ENCODE assay signal across 8 mouse cellular contexts in genomic region chr8:105152623-105153398, GRCm38 (mm10). TPM values are rescaled to one million over a fixed set of nuclear protein-coding genes. Genes with fewer than 3 reads are reported as not detected.
DNase-seq lines count a peak whose midpoint lies in the region; ATAC-seq and TF ChIP-seq lines count a peak whose summit lies in the region.

No protein-coding gene starts in this region.

- WGBS in forebrain, embryonic 14.5 days, result 1% methylated on average over 27 of the region's 27 CpGs
- WGBS in heart, embryonic 15.5 days, result 6% methylated on average over 27 of the region's 27 CpGs
- WGBS in liver, adult 2 months, result 5% methylated on average over 27 of the region's 27 CpGs

- H3K9me3 ChIP-seq in forebrain, embryonic 14.5 days (replicated peaks; ENCODE audit: control insufficient read depth, low read length), result no peaks in the 10 kb centered on the region
- no peaks in the 10 kb centered on the region for H3K9me3 ChIP-seq in heart, embryonic 15.5 days (replicated peaks)

- H3K79me2 ChIP-seq in liver, adult 2 months (ENCODE audit: control insufficient read depth, insufficient read depth, low read length), result no peaks in the 10 kb centered on the region
- H3K79me2 ChIP-seq in myocyte (ENCODE audit: control insufficient read depth, insufficient read depth), result no peaks in the 10 kb centered on the region

- H3K4me1 ChIP-seq in forebrain, embryonic 14.5 days (ENCODE audit: control insufficient read depth, insufficient read depth, low read length), result peaks cover 8% of the 10 kb centered on the region; the same call in 1 of the 2 replicates
- H3K4me1 ChIP-seq in heart, embryonic 15.5 days (replicated peaks), result peaks cover 10% of the 10 kb centered on the region
- H3K4me1 ChIP-seq in liver, adult 2 months (ENCODE audit: control insufficient read depth, insufficient read depth, low read length), result peaks cover 8% of the 10 kb centered on the region; the same call in 1 of the 2 replicates

- peak overlapping the region; percentile 58 for H3K4me2 ChIP-seq in forebrain, embryonic 14.5 days (ENCODE audit: low read length)
- peak overlapping the region; percentile 76 for H3K4me2 ChIP-seq in heart, embryonic 15.5 days
- H3K4me2 ChIP-seq in myocyte (ENCODE audit: low read depth), result peak overlapping the region; percentile 46

- DNase-seq in thymus, postnatal 4 days, result peak; percentile 12
- no peak for DNase-seq in thymus, postnatal 0 days (ENCODE audit: low spot score)
- peak; percentile 93 for DNase-seq in forebrain, embryonic 14.5 days (ENCODE audit: low spot score)
- peak; percentile 91 for DNase-seq in kidney, postnatal 10 days
- DNase-seq in liver, adult 2 months (ENCODE audit: extremely low read depth, low read depth, low spot score), result peak; percentile 87
- DNase-seq in testis, postnatal 14 days (ENCODE audit: low spot score), result peak; percentile 57

- peak overlapping the region; percentile 26 for H3K4me3 ChIP-seq in forebrain, embryonic 14.5 days (ENCODE audit: low read depth, low read length)
- peak overlapping the region; percentile 45 for H3K4me3 ChIP-seq in heart, embryonic 15.5 days
- H3K4me3 ChIP-seq in liver, adult 2 months (ENCODE audit: insufficient read depth, low read depth, low read length), result peak overlapping the region; percentile 53
- H3K4me3 ChIP-seq in myocyte, result no peak overlapping the region

- H3K27ac ChIP-seq in forebrain, embryonic 14.5 days (ENCODE audit: low read depth, low read length), result peak overlapping the region; percentile 63; the same call in 1 of the 2 replicates
- 0 out of 2 replicates have a peak overlapping the region, but pooled peaks have one; percentile 7 for H3K27ac ChIP-seq in heart, embryonic 15.5 days
- peak overlapping the region; percentile 88 for H3K27ac ChIP-seq in liver, adult 2 months (replicated peaks; ENCODE audit: insufficient read depth, low read depth, low read length)

- no peaks in the 10 kb centered on the region for H3K36me3 ChIP-seq in forebrain, embryonic 14.5 days (ENCODE audit: control insufficient read depth, insufficient read depth, low read length)
- H3K36me3 ChIP-seq in heart, embryonic 15.5 days, result no peaks in the 10 kb centered on the region
- no peaks in the 10 kb centered on the region for H3K36me3 ChIP-seq in liver, adult 2 months (ENCODE audit: control insufficient read depth, insufficient read depth, low read length)
- no peaks in the 10 kb centered on the region for H3K36me3 ChIP-seq in myocyte (ENCODE audit: control insufficient read depth, insufficient read depth)

- H3K9ac ChIP-seq in forebrain, embryonic 14.5 days (ENCODE audit: low read length), result peak overlapping the region; percentile 46
- H3K9ac ChIP-seq in heart, embryonic 15.5 days, result peak overlapping the region; percentile 36
- peak overlapping the region; percentile 69 for H3K9ac ChIP-seq in liver, adult 2 months (ENCODE audit: low read depth, low read length)

- TF ChIP-seq POLR2A in liver, adult 2 months (IDR thresholded peaks at IDR 0.05; ENCODE audit: extremely low read depth, insufficient read depth, low read length), result no peak
- no peak for TF ChIP-seq POLR2A in myocyte (IDR thresholded peaks at IDR 0.05; ENCODE audit: insufficient read length, low read depth)

- no peak for TF ChIP-seq CTCF in liver, adult 2 months (IDR thresholded peaks at IDR 0.05; ENCODE audit: low read depth, low read length)

- no peak overlapping the region for H3ac ChIP-seq in myocyte (ENCODE audit: control insufficient read depth, insufficient read length)

- peak; percentile 89 for ATAC-seq in forebrain, embryonic 14.5 days
- ATAC-seq in heart, embryonic 15.5 days (replicated peaks; ENCODE audit: insufficient number of reproducible peaks, insufficient read depth, low FRiP score, low read depth), result peak; percentile 61

- no peaks in the 10 kb centered on the region for H3K27me3 ChIP-seq in forebrain, embryonic 14.5 days (replicated peaks; ENCODE audit: control insufficient read depth, insufficient read depth, low read length)
- peaks cover 13% of the 10 kb centered on the region; the same call in 1 of the 2 replicates for H3K27me3 ChIP-seq in heart, embryonic 15.5 days
- H3K27me3 ChIP-seq in liver, adult 2 months (ENCODE audit: control insufficient read depth, insufficient read depth, low read length), result no peaks in the 10 kb centered on the region
- no peaks in the 10 kb centered on the region for H3K27me3 ChIP-seq in myocyte (ENCODE audit: control insufficient read depth, insufficient read depth, insufficient read length)

TF ChIP-seq in myocyte, 11 proteins besides CTCF, POLR2A, EP300 and RAD21:
- TF ChIP-seq MYOD1 (IDR thresholded peaks at IDR 0.05; ENCODE audit: control insufficient read depth in 1 of 3, insufficient read length in 2 of 3, low read depth in 2 of 3) (peak in 2 of 3 experiments; percentile 33 to 37), POLR2AphosphoS2 (IDR thresholded peaks at IDR 0.05; ENCODE audit: insufficient read length, low read depth) (no peak), MAX (IDR thresholded peaks at IDR 0.05; ENCODE audit: low read depth) (no peak), MYOG (IDR thresholded peaks at IDR 0.05; ENCODE audit: control insufficient read depth in 1 of 3, insufficient read depth in 1 of 3, insufficient read length in 2 of 3, low read depth in 2 of 3) (peak in 2 of 3 experiments; percentile 40 to 56)

RNA-seq across cellular contexts. Expression of gene Cbfb, which starts 17.7 kb away (rescaled TPM):
- 68.5 and 77.3 TPM in 2 replicates for polyA plus RNA-seq in thymus, postnatal 0 days (2015; fragmentation: Nextera tagmentation; extraction: Ambion mirVana)
- polyA plus RNA-seq in forebrain, embryonic 14.5 days (2014; fragmentation: Nextera tagmentation; extraction: Ambion mirVana), result 34.5 and 39.5 TPM in 2 replicates
- 39.2 and 40.1 TPM in 2 replicates for polyA plus RNA-seq in heart, embryonic 15.5 days (2015; fragmentation: Nextera tagmentation; extraction: Ambion mirVana)
- total RNA-seq in liver, adult 2 months (2014; rRNA removed), result 13.2 and 15.7 TPM in 2 replicates
- 1.8 and 2.8 TPM in 2 replicates for polyA plus RNA-seq in liver, adult 2 months (2012; rRNA removed)
- polyA plus RNA-seq in myocyte (2012; fragmentation: generic; extraction: Trizol), result 38.1 TPM

RNA-seq across cellular contexts. Expression of gene Ces4a, which starts 21.2 kb away (rescaled TPM):
- polyA plus RNA-seq in thymus, postnatal 0 days (2015; fragmentation: Nextera tagmentation; extraction: Ambion mirVana), result 0.06 and 0.14 TPM in 2 replicates
- 0.09 TPM in 1 of 2 replicates, not detected in the other for polyA plus RNA-seq in forebrain, embryonic 14.5 days (2014; fragmentation: Nextera tagmentation; extraction: Ambion mirVana)
- not detected in 2 replicates for polyA plus RNA-seq in heart, embryonic 15.5 days (2015; fragmentation: Nextera tagmentation; extraction: Ambion mirVana)
- 0.13 and 0.55 TPM in 2 replicates for total RNA-seq in liver, adult 2 months (2014; rRNA removed)
- polyA plus RNA-seq in liver, adult 2 months (2012; rRNA removed), result 0.09 and 0.93 TPM in 2 replicates
- not detected for polyA plus RNA-seq in myocyte (2012; fragmentation: generic; extraction: Trizol)

Comparison
In these comparisons a context has a peak if more than half of its experiments do, and no peak if none do; other contexts are left out.
1. H3K27ac ChIP-seq: peak in every context shown above with its lines; median percentile 88 in liver, adult 2 months; 63 in forebrain, embryonic 14.5 days; 7 in heart, embryonic 15.5 days.